Mouse (Mus musculus) common myeloid progenitor, adult 5-6 weeks (primary cell): ENCODE results near the gene Plk5. TPM values are rescaled to one million over a fixed set of nuclear protein-coding genes. Genes with fewer than 3 reads are reported as not detected.

Experiments used
- ATAC-seq: replicated peaks from 2 replicates; pipeline ENCODE4 v1.8.0; 2016; ENCODE audit warnings: low read depth, mild to moderate bottlenecking, moderate TSS enrichment, inconsistent platforms; ENCODE audit not compliant: poor library complexity, severe bottlenecking
- total RNA-seq: library from RNA; stranded (forward); fragments of 200-1000, 187-1606 nt; gene quantifications from 2 replicates; pipeline ENCODE4 v1.2.3, GENCODE M21; 2017

The Plk5 gene
- total RNA-seq, 1 experiment from 2014 or later, result 0.55 TPM

GRCm38 (mm10) chr10:80405481-80406173, 49.4 kb downstream of the Plk5 start:
- ATAC-seq, result no peak

GRCm38 (mm10) chr10:80406684-80407501, 50.6 kb downstream of the Plk5 start, which contains the start of gene Uqcr11:
Gene Uqcr11, minus strand, starts transcription at chr10:80406830.
- ATAC-seq, result peak; percentile 89

- no peak for ATAC-seq
Measured at GRCm38 (mm10) chr10:80407924-80408323, 51.7 kb downstream of the Plk5 start.

- ATAC-seq, result no peak
Measured at GRCm38 (mm10) chr10:80412656-80413541, 56.6 kb downstream of the Plk5 start.

Other genes starting within 250 kb of the Plk5 start
- 102 and 139 TPM in 2 replicates for gene Stk11, start 240.7 kb upstream of the Plk5 start, total RNA-seq
- 52.3 and 60.0 TPM in 2 replicates for gene Atp5d, start 217.8 kb upstream of the Plk5 start, total RNA-seq
- 0.41 and 0.73 TPM in 2 replicates for gene Cbarp, start 215.6 kb upstream of the Plk5 start, total RNA-seq
- 15.8 and 18.4 TPM in 2 replicates for gene Midn, start 208.2 kb upstream of the Plk5 start, total RNA-seq
- 60.0 and 65.6 TPM in 2 replicates for gene Cirbp, start 190.5 kb upstream of the Plk5 start, total RNA-seq
- gene 1600002K03Rik, start 183.5 kb upstream of the Plk5 start, total RNA-seq, result 7.8 and 15.6 TPM in 2 replicates
- gene Efna2, start 177.0 kb upstream of the Plk5 start, total RNA-seq, result not detected in 2 replicates
- 38.9 and 41.9 TPM in 2 replicates for gene Mum1, start 130.0 kb upstream of the Plk5 start, total RNA-seq
- gene Ndufs7, start 107.3 kb upstream of the Plk5 start, total RNA-seq, result 101 and 121 TPM in 2 replicates
- 2.9 and 3.3 TPM in 2 replicates for gene Gamt, start 95.4 kb upstream of the Plk5 start, total RNA-seq
- gene Dazap1, start 95.0 kb upstream of the Plk5 start, total RNA-seq, result 188 and 242 TPM in 2 replicates
- 3,325 and 3,530 TPM in 2 replicates for gene Rps15, start 64.0 kb upstream of the Plk5 start, total RNA-seq
- 0.05 and 0.10 TPM in 2 replicates for gene Apc2, start 60.5 kb upstream of the Plk5 start, total RNA-seq
- 15.8 and 19.8 TPM in 2 replicates for gene 2310011J03Rik, start 35.9 kb upstream of the Plk5 start, total RNA-seq
- 2.7 and 5.9 TPM in 2 replicates for gene Pcsk4, start 27.0 kb upstream of the Plk5 start, total RNA-seq
- 2.9 and 3.6 TPM in 2 replicates for gene Reep6, start 26.5 kb upstream of the Plk5 start, total RNA-seq
- 0.10 and 0.64 TPM in 2 replicates for gene Adamtsl5, start 8.0 kb upstream of the Plk5 start, total RNA-seq
- gene Mex3d, start 31.2 kb downstream of the Plk5 start, total RNA-seq, result 9.5 and 14.3 TPM in 2 replicates
- gene Mbd3, start 43.1 kb downstream of the Plk5 start, total RNA-seq, result 76.2 and 113 TPM in 2 replicates
- 141 and 186 TPM in 2 replicates for gene Uqcr11, start 50.4 kb downstream of the Plk5 start, total RNA-seq
- gene Tcf3, start 77.2 kb downstream of the Plk5 start, total RNA-seq, result 67.2 and 80.0 TPM in 2 replicates
- gene Onecut3, start 138.4 kb downstream of the Plk5 start, total RNA-seq, result not detected in 2 replicates
- gene Atp8b3, start 182.7 kb downstream of the Plk5 start, total RNA-seq, result not detected in 2 replicates
- gene Rexo1, start 205.1 kb downstream of the Plk5 start, total RNA-seq, result 12.3 and 19.2 TPM in 2 replicates
- 8.6 and 10.6 TPM in 2 replicates for gene Klf16, start 220.9 kb downstream of the Plk5 start, total RNA-seq
- gene Abhd17a, start 233.9 kb downstream of the Plk5 start, total RNA-seq, result 15.3 and 29.6 TPM in 2 replicates
- 10.8 and 13.3 TPM in 2 replicates for gene Scamp4, start 246.4 kb downstream of the Plk5 start, total RNA-seq
- 0.96 TPM in 1 of 2 replicates, not detected in the other for gene Adat3, start 246.4 kb downstream of the Plk5 start, total RNA-seq
- gene Gm49322, start 249.6 kb downstream of the Plk5 start, total RNA-seq, result 0.24 and 0.27 TPM in 2 replicates